Mouse (Mus musculus) megakaryocyte, embryonic 14.5 days (primary cell): ENCODE data around the gene Cerk. TPM values are rescaled to one million over a fixed set of nuclear protein-coding genes. Genes with fewer than 3 reads are reported as not detected.

Experiments
- H3K27me3 ChIP-seq: replicated peaks from 2 replicates; pipeline ENCODE3; 2012; ENCODE audit warnings: inconsistent platforms
- H3K36me3 ChIP-seq: replicated peaks from 2 replicates; pipeline ENCODE3; 2012; ENCODE audit warnings: low read length, inconsistent platforms, mixed read lengths
- H3K4me1 ChIP-seq: 2 replicates; pipeline ENCODE4 v1.6.1; 2012; ENCODE audit warnings: inconsistent platforms
- H3K4me3 ChIP-seq: replicated peaks from 2 replicates; pipeline ENCODE3; 2012; ENCODE audit warnings: moderate library complexity, mild to moderate bottlenecking, inconsistent platforms
- H3K9me3 ChIP-seq: 2 replicates; pipeline ENCODE4 v1.6.1; 2012; ENCODE audit warnings: inconsistent platforms
- FLI1 ChIP-seq: IDR thresholded peaks from 2 replicates; pipeline ENCODE4 v1.6.1; 2012; ENCODE audit warnings: low read length, inconsistent platforms, mixed read lengths
- GATA1 ChIP-seq: IDR thresholded peaks from 3 replicates; pipeline ENCODE4 v1.6.1; 2012; ENCODE audit warnings: mixed read lengths, low read length, inconsistent platforms, borderline replicate concordance
- polyA plus RNA-seq: library from polyadenylated mRNA; stranded (reverse); fragments of >175 nt; gene quantifications from 2 replicates; pipeline ENCODE4 v1.2.3, GENCODE M21; 2012; ENCODE audit warnings: low replicate concordance; ENCODE audit not compliant: insufficient read depth

The Cerk gene
- polyA plus RNA-seq, 1 experiment: 70.1 TPM

GRCm38 (mm10) chr15:86144577-86144976, 41.4 kb downstream of the Cerk start:
- Histone ChIP-seq H3K9me3 (no peaks in the 10 kb centered on the region), H3K4me1 (no peaks in the 10 kb centered on the region; the same call in 1 of the 2 replicates), H3K36me3 (peaks cover 97% of the 10 kb centered on the region), H3K4me3 (no peak overlapping the region), H3K27me3 (no peaks in the 10 kb centered on the region)
- TF ChIP-seq FLI1: no peak
- no peak for TF ChIP-seq GATA1

- TF ChIP-seq FLI1: no peak
- TF ChIP-seq GATA1: no peak
- Histone ChIP-seq H3K36me3 (peaks cover 90% of the 10 kb centered on the region), H3K27me3 (no peaks in the 10 kb centered on the region)
Observed at GRCm38 (mm10) chr15:86140323-86140722, 45.6 kb downstream of the Cerk start.

GRCm38 (mm10) chr15:86137638-86138037, 48.3 kb downstream of the Cerk start:
- peaks cover 11% of the 10 kb centered on the region for H3K4me1 ChIP-seq
- H3K9me3 ChIP-seq: no peaks in the 10 kb centered on the region
- no peaks in the 10 kb centered on the region for H3K27me3 ChIP-seq
- H3K4me3 ChIP-seq: no peak overlapping the region
- TF ChIP-seq FLI1 (no peak), GATA1 (no peak)
- peaks cover 90% of the 10 kb centered on the region for H3K36me3 ChIP-seq

More at GRCm38 (mm10) chr15:86140323-86140722, 45.6 kb downstream of the Cerk start:
- H3K9me3 ChIP-seq: no peaks in the 10 kb centered on the region
- H3K4me3 ChIP-seq: no peak overlapping the region
- peaks cover 8% of the 10 kb centered on the region; the same call in 1 of the 2 replicates for H3K4me1 ChIP-seq

GRCm38 (mm10) chr15:86134941-86135783, 50.8 kb downstream of the Cerk start:
- Histone ChIP-seq H3K4me3 (no peak overlapping the region), H3K4me1 (peaks cover 11% of the 10 kb centered on the region), H3K27me3 (no peaks in the 10 kb centered on the region), H3K36me3 (peaks cover 90% of the 10 kb centered on the region), H3K9me3 (no peaks in the 10 kb centered on the region)
- TF ChIP-seq GATA1: no peak
- TF ChIP-seq FLI1: no peak

- TF ChIP-seq GATA1 (no peak), FLI1 (no peak)
Observed at GRCm38 (mm10) chr15:86130657-86131056, 55.3 kb downstream of the Cerk start.

GRCm38 (mm10) chr15:86129036-86129435, 56.9 kb downstream of the Cerk start:
- peaks cover 15% of the 10 kb centered on the region for H3K4me1 ChIP-seq
- H3K27me3 ChIP-seq: no peaks in the 10 kb centered on the region
- no peaks in the 10 kb centered on the region for H3K9me3 ChIP-seq
- H3K4me3 ChIP-seq: no peak overlapping the region
- no peak for TF ChIP-seq GATA1
- TF ChIP-seq FLI1: no peak
- H3K36me3 ChIP-seq: peaks cover 90% of the 10 kb centered on the region

More at GRCm38 (mm10) chr15:86130657-86131056, 55.3 kb downstream of the Cerk start:
- Histone ChIP-seq H3K4me1 (peaks cover 18% of the 10 kb centered on the region), H3K4me3 (no peak overlapping the region), H3K36me3 (peaks cover 91% of the 10 kb centered on the region), H3K9me3 (no peaks in the 10 kb centered on the region), H3K27me3 (no peaks in the 10 kb centered on the region)

- Histone ChIP-seq H3K4me1 (peaks cover 45% of the 10 kb centered on the region), H3K4me3 (no peak overlapping the region), H3K27me3 (peaks cover 3% of the 10 kb centered on the region), H3K36me3 (peaks cover 86% of the 10 kb centered on the region), H3K9me3 (no peaks in the 10 kb centered on the region)
- TF ChIP-seq GATA1 (no peak), FLI1 (no peak)
Observed at GRCm38 (mm10) chr15:86124359-86124758, 61.6 kb downstream of the Cerk start.

GRCm38 (mm10) chr15:86123409-86123808, 62.5 kb downstream of the Cerk start:
- no peak for TF ChIP-seq FLI1
- no peak for TF ChIP-seq GATA1
- Histone ChIP-seq H3K4me1 (peaks cover 41% of the 10 kb centered on the region), H3K9me3 (no peaks in the 10 kb centered on the region), H3K27me3 (peaks cover 3% of the 10 kb centered on the region), H3K36me3 (peaks cover 86% of the 10 kb centered on the region), H3K4me3 (no peak overlapping the region)

GRCm38 (mm10) chr15:86122261-86122949, 63.5 kb downstream of the Cerk start:
- peaks cover 39% of the 10 kb centered on the region for H3K4me1 ChIP-seq
- H3K9me3 ChIP-seq: no peaks in the 10 kb centered on the region
- TF ChIP-seq GATA1: no peak
- TF ChIP-seq FLI1: no peak
- peaks cover 6% of the 10 kb centered on the region for H3K27me3 ChIP-seq
- peaks cover 80% of the 10 kb centered on the region for H3K36me3 ChIP-seq
- no peak overlapping the region for H3K4me3 ChIP-seq

- Histone ChIP-seq H3K9me3 (no peaks in the 10 kb centered on the region), H3K36me3 (peaks cover 61% of the 10 kb centered on the region), H3K4me1 (peaks cover 46% of the 10 kb centered on the region), H3K27me3 (peaks cover 15% of the 10 kb centered on the region), H3K4me3 (no peak overlapping the region)
- TF ChIP-seq GATA1 (no peak), FLI1 (no peak)
Observed at GRCm38 (mm10) chr15:86119186-86119585, 66.8 kb downstream of the Cerk start.
